Mouse (Mus musculus): ENCODE results near the gene Slc5a10. TPM values are rescaled to one million over a fixed set of nuclear protein-coding genes. Genes with fewer than 3 reads are reported as not detected.

Slc5a10 gene
- polyA plus RNA-seq, 1 experiment from 2014 or later = not detected

GRCm38 (mm10) chr11:61652216-61652615, 68.4 kb downstream of the Slc5a10 start:
- Histone ChIP-seq H3K36me3 (no peaks in the 10 kb centered on the region), H3K4me3 (no peak overlapping the region), H3K27me3 (no peaks in the 10 kb centered on the region), H3K4me1 (no peaks in the 10 kb centered on the region), H3K9ac (replicated peaks) (no peak overlapping the region), H3K27ac (replicated peaks) (no peak overlapping the region), H3K9me3 (no peaks in the 10 kb centered on the region), H3K4me2 (replicated peaks) (no peak overlapping the region)
- WGBS = 91% methylated on average over 5 of the region's 5 CpGs
- ATAC-seq (replicated peaks) = no peak

GRCm38 (mm10) chr11:61650470-61651265, 70.0 kb downstream of the Slc5a10 start:
- 85% methylated on average over 9 of the region's 9 CpGs for WGBS
- no peaks in the 10 kb centered on the region for H3K4me1 ChIP-seq
- H3K36me3 ChIP-seq = no peaks in the 10 kb centered on the region
- H3K4me3 ChIP-seq = no peak overlapping the region
- H3K9me3 ChIP-seq = no peaks in the 10 kb centered on the region
- H3K4me2 ChIP-seq (replicated peaks) = no peak overlapping the region
- H3K27me3 ChIP-seq = no peaks in the 10 kb centered on the region
- no peak overlapping the region for H3K27ac ChIP-seq (replicated peaks)
- no peak for ATAC-seq (replicated peaks)
- H3K9ac ChIP-seq (replicated peaks) = no peak overlapping the region

GRCm38 (mm10) chr11:61649626-61650025, 71.0 kb downstream of the Slc5a10 start:
- no peak for ATAC-seq (replicated peaks)
- no peaks in the 10 kb centered on the region for H3K36me3 ChIP-seq
- H3K4me3 ChIP-seq = no peak overlapping the region
- H3K4me2 ChIP-seq (replicated peaks) = no peak overlapping the region
- H3K9me3 ChIP-seq = no peaks in the 10 kb centered on the region
- H3K9ac ChIP-seq (replicated peaks) = no peak overlapping the region
- no peaks in the 10 kb centered on the region for H3K4me1 ChIP-seq
- H3K27me3 ChIP-seq = no peaks in the 10 kb centered on the region
- no peak overlapping the region for H3K27ac ChIP-seq (replicated peaks)
- WGBS = 87% methylated on average over 4 of the region's 4 CpGs

GRCm38 (mm10) chr11:61649163-61649580, 71.5 kb downstream of the Slc5a10 start:
- Histone ChIP-seq H3K4me1 (no peaks in the 10 kb centered on the region), H3K27ac (replicated peaks) (no peak overlapping the region), H3K36me3 (no peaks in the 10 kb centered on the region), H3K9ac (replicated peaks) (no peak overlapping the region), H3K4me2 (replicated peaks) (no peak overlapping the region), H3K4me3 (no peak overlapping the region), H3K9me3 (no peaks in the 10 kb centered on the region), H3K27me3 (no peaks in the 10 kb centered on the region)
- 95% methylated on average over 5 of the region's 5 CpGs for WGBS
- no peak for ATAC-seq (replicated peaks)

GRCm38 (mm10) chr11:61648749-61649115, 71.9 kb downstream of the Slc5a10 start:
- WGBS = 79% methylated on average over 7 of the region's 7 CpGs
- H3K27ac ChIP-seq (replicated peaks) = no peak overlapping the region

GRCm38 (mm10) chr11:61647956-61648748, 72.5 kb downstream of the Slc5a10 start:
- Histone ChIP-seq H3K4me2 (replicated peaks) (no peak overlapping the region), H3K27me3 (no peaks in the 10 kb centered on the region)
- ATAC-seq (replicated peaks) = no peak

More at GRCm38 (mm10) chr11:61648749-61649115, 71.9 kb downstream of the Slc5a10 start:
- Histone ChIP-seq H3K4me2 (replicated peaks) (no peak overlapping the region), H3K9me3 (no peaks in the 10 kb centered on the region), H3K4me3 (no peak overlapping the region), H3K27me3 (no peaks in the 10 kb centered on the region), H3K9ac (replicated peaks) (no peak overlapping the region), H3K36me3 (no peaks in the 10 kb centered on the region), H3K4me1 (no peaks in the 10 kb centered on the region)
- no peak for ATAC-seq (replicated peaks)

GRCm38 (mm10) chr11:61647110-61647910, 73.3 kb downstream of the Slc5a10 start:
- WGBS = 71% methylated on average over 10 of the region's 10 CpGs
- no peak overlapping the region for H3K4me3 ChIP-seq
- no peaks in the 10 kb centered on the region for H3K9me3 ChIP-seq
- H3K4me1 ChIP-seq = no peaks in the 10 kb centered on the region
- H3K4me2 ChIP-seq (replicated peaks) = no peak overlapping the region
- H3K36me3 ChIP-seq = no peaks in the 10 kb centered on the region
- no peak for ATAC-seq (replicated peaks)
- no peak overlapping the region for H3K27ac ChIP-seq (replicated peaks)
- no peaks in the 10 kb centered on the region for H3K27me3 ChIP-seq
- H3K9ac ChIP-seq (replicated peaks) = no peak overlapping the region

More at GRCm38 (mm10) chr11:61647956-61648748, 72.5 kb downstream of the Slc5a10 start:
- H3K4me1 ChIP-seq = no peaks in the 10 kb centered on the region
- WGBS = 72% methylated on average over 6 of the region's 6 CpGs
- no peak overlapping the region for H3K27ac ChIP-seq (replicated peaks)
- no peak overlapping the region for H3K4me3 ChIP-seq
- no peaks in the 10 kb centered on the region for H3K9me3 ChIP-seq
- H3K36me3 ChIP-seq = no peaks in the 10 kb centered on the region
- H3K9ac ChIP-seq (replicated peaks) = no peak overlapping the region

- no peak overlapping the region for H3K4me2 ChIP-seq (replicated peaks)
- 59% methylated on average over 2 of the region's 2 CpGs for WGBS
- no peaks in the 10 kb centered on the region for H3K9me3 ChIP-seq
- no peaks in the 10 kb centered on the region for H3K36me3 ChIP-seq
- no peaks in the 10 kb centered on the region for H3K4me1 ChIP-seq
- no peak for ATAC-seq (replicated peaks)
- no peak overlapping the region for H3K27ac ChIP-seq (replicated peaks)
- H3K27me3 ChIP-seq = no peaks in the 10 kb centered on the region
- H3K9ac ChIP-seq (replicated peaks) = no peak overlapping the region
- no peak overlapping the region for H3K4me3 ChIP-seq
Observed at GRCm38 (mm10) chr11:61646499-61647039, 74.1 kb downstream of the Slc5a10 start.

- Histone ChIP-seq H3K27me3 (no peaks in the 10 kb centered on the region), H3K27ac (replicated peaks) (no peak overlapping the region), H3K9ac (replicated peaks) (no peak overlapping the region), H3K4me2 (replicated peaks) (no peak overlapping the region), H3K4me3 (no peak overlapping the region), H3K9me3 (no peaks in the 10 kb centered on the region), H3K4me1 (no peaks in the 10 kb centered on the region), H3K36me3 (no peaks in the 10 kb centered on the region)
- 79% methylated on average over 5 of the region's 5 CpGs for WGBS
- no peak for ATAC-seq (replicated peaks)
Observed at GRCm38 (mm10) chr11:61645357-61645857, 75.2 kb downstream of the Slc5a10 start.

- Histone ChIP-seq H3K4me3 (no peak overlapping the region), H3K27me3 (no peaks in the 10 kb centered on the region), H3K4me2 (replicated peaks) (no peak overlapping the region), H3K36me3 (no peaks in the 10 kb centered on the region), H3K9me3 (no peaks in the 10 kb centered on the region), H3K9ac (replicated peaks) (no peak overlapping the region), H3K27ac (replicated peaks) (no peak overlapping the region), H3K4me1 (no peaks in the 10 kb centered on the region)
- WGBS = 61% methylated on average over 11 of the region's 11 CpGs
- ATAC-seq (replicated peaks) = no peak
Observed at GRCm38 (mm10) chr11:61644576-61645326, 75.9 kb downstream of the Slc5a10 start.

All from forebrain, embryonic 15.5 days (tissue).